Mouse (Mus musculus) heart, embryonic 13.5 days (tissue): ENCODE measurements at regions not wholly inside any gene's neighbourhood (a gene's known extent, or its start where the extent isn't known, plus 50 kb on each side); places are given as distances from the start of the nearest gene placed in this dataset.

Experiments
- ATAC-seq: fragments of 200-750 bp; cut with Nextera tagmentation; 2 replicates; pipeline ENCODE4 v1.8.0; 2017; ENCODE audit warnings: moderate TSS enrichment; ENCODE audit not compliant: insufficient number of reproducible peaks, low FRiP score, low TSS enrichment; ENCODE audit errors: extremely low read depth
- H3K27ac ChIP-seq: fragments of 300-500 bp; sonication (generic); replicated peaks from 2 replicates; pipeline ENCODE4 v1.5.1; 2015; ENCODE audit warnings: moderate library complexity, mild to moderate bottlenecking, inconsistent platforms
- H3K27me3 ChIP-seq: fragments of 300-500 bp; sonication (generic); replicated peaks from 2 replicates; pipeline ENCODE4 v1.6.1; 2015; ENCODE audit warnings: mild to moderate bottlenecking, inconsistent platforms
- H3K36me3 ChIP-seq: fragments of 300-500 bp; sonication (generic); 2 replicates; pipeline ENCODE4 v1.6.1; 2015; ENCODE audit warnings: mild to moderate bottlenecking, inconsistent platforms
- H3K4me1 ChIP-seq: fragments of 300-500 bp; sonication (generic); 2 replicates; pipeline ENCODE4 v1.6.1; 2015; ENCODE audit warnings: inconsistent platforms
- H3K4me2 ChIP-seq: fragments of 300-500 bp; sonication (generic); 2 replicates; pipeline ENCODE4 v1.6.1; 2015; ENCODE audit warnings: inconsistent platforms, mild to moderate bottlenecking, moderate library complexity
- H3K4me3 ChIP-seq: fragments of 300-500 bp; sonication (generic); 2 replicates; pipeline ENCODE4 v1.5.1; 2015; ENCODE audit warnings: moderate library complexity, mild to moderate bottlenecking, inconsistent platforms
- H3K9ac ChIP-seq: fragments of 300-500 bp; sonication (generic); 2 replicates; pipeline ENCODE4 v1.6.1; 2015; ENCODE audit warnings: inconsistent platforms, mild to moderate bottlenecking, moderate library complexity
- H3K9me3 ChIP-seq: fragments of 300-500 bp; sonication (generic); 2 replicates; pipeline ENCODE4 v1.6.1; 2016; ENCODE audit warnings: inconsistent platforms
- WGBS: fragments of 180-500 bp; shearing (Covaris S2); methylation state at CpG from one replicate; pipeline ENCODE4 v1.1.7; 2015; ENCODE audit warnings: mixed read lengths; 5-methylcytosine and 5-hydroxymethylcytosine counted together

DNA sequence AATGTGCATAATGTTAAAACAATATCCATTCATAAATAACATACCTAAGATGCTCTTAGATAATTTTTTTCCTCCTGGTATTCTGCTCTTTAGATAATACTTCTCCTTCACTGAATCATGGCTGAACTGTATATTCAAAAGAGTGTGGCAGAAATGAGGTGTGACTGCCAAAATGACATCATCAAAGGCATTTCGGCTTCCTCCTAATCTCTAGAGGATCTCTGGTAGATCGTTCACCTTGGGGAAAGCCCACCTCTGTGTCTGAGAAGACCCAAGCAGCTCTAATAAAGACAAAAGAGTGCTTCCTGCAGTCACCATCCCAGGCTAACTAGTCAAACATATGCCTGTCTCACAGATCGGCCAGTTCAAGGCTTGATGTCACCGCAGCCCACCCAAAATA lies 624.7 kb upstream of the Gm10131 start:
- Histone ChIP-seq H3K4me2 (no peak overlapping the region), H3K9ac (no peak overlapping the region), H3K27ac (no peak overlapping the region), H3K9me3 (peaks cover 7% of the 10 kb centered on the region; the same call in 1 of the 2 replicates), H3K36me3 (no peaks in the 10 kb centered on the region), H3K4me3 (no peak overlapping the region), H3K4me1 (peaks cover 8% of the 10 kb centered on the region; the same call in 1 of the 2 replicates), H3K27me3 (peaks cover 6% of the 10 kb centered on the region; the same call in 1 of the 2 replicates)
- no peak for ATAC-seq
- 76% methylated on average over 4 of the region's 4 CpGs for WGBS

DNA sequence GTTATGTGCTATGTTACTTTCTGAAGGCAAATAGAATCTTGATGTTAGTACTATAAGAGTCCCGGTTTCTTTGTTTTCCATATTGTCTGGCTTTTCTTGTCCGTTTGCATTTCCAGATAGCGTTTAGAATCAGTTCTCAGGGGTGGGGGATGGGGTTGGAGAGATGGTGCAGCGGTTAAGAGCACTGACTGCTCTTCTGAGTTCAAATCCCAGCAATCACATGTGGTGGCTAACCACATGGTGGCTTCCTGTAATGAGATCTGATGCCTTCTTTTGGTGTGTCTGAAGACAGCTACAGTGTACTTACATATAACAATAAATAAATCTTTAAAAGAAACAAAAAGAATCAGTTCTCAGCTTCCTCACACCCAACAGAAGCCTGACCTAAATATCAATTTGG lies 623.5 kb upstream of the Gm10131 start:
- WGBS, result 68% methylated on average over 4 of the region's 4 CpGs
- H3K4me3 ChIP-seq, result no peak overlapping the region

GRCm38 (mm10) chr8:34732808-34733207 lies 621.3 kb upstream of the Gm10131 start:
- peaks cover 6% of the 10 kb centered on the region for H3K27me3 ChIP-seq
- no peak overlapping the region for H3K27ac ChIP-seq
- no peak for ATAC-seq
- peaks cover 8% of the 10 kb centered on the region; the same call in 1 of the 2 replicates for H3K4me1 ChIP-seq
- WGBS, result 26% methylated on average over 2 of the region's 2 CpGs
- no peak overlapping the region for H3K4me3 ChIP-seq
- no peak overlapping the region for H3K4me2 ChIP-seq
- no peak overlapping the region for H3K9ac ChIP-seq
- H3K36me3 ChIP-seq, result no peaks in the 10 kb centered on the region
- peaks cover 7% of the 10 kb centered on the region; the same call in 1 of the 2 replicates for H3K9me3 ChIP-seq

More for the DNA sequence above, 623.5 kb upstream of the Gm10131 start:
- no peaks in the 10 kb centered on the region for H3K36me3 ChIP-seq
- H3K4me1 ChIP-seq, result peaks cover 8% of the 10 kb centered on the region; the same call in 1 of the 2 replicates
- no peak for ATAC-seq
- H3K4me2 ChIP-seq, result no peak overlapping the region
- no peak overlapping the region for H3K9ac ChIP-seq
- H3K27ac ChIP-seq, result no peak overlapping the region
- peaks cover 6% of the 10 kb centered on the region for H3K27me3 ChIP-seq
- peaks cover 7% of the 10 kb centered on the region; the same call in 1 of the 2 replicates for H3K9me3 ChIP-seq

DNA sequence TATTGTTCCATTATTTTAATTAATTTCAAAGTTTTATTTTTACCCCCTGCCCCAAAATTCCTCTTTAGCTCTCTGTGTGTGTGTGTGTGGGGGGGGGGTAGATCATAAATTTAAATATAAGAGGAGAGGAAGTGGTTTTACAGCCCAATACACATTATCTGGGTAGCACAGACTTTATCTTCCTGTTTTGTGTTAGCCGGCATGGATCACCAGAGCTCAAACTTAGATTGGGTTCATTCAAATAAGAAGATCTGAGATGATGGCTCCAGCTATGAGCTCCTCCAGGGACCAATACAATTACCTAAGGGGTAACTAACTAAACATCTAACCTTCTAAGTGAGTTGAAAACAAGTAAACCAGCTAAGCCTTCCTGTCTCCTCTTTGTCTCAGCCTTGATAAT lies 620.8 kb upstream of the Gm10131 start:
- Histone ChIP-seq H3K4me1 (peaks cover 8% of the 10 kb centered on the region; the same call in 1 of the 2 replicates), H3K27me3 (peaks cover 6% of the 10 kb centered on the region), H3K36me3 (no peaks in the 10 kb centered on the region), H3K4me2 (no peak overlapping the region), H3K27ac (no peak overlapping the region), H3K9me3 (peaks cover 7% of the 10 kb centered on the region; the same call in 1 of the 2 replicates), H3K4me3 (no peak overlapping the region), H3K9ac (no peak overlapping the region)
- WGBS, result 50% methylated on average over 1 of the region's 1 CpGs
- no peak for ATAC-seq

GRCm38 (mm10) chr8:34731096-34731999 lies 619.8 kb upstream of the Gm10131 start:
- Histone ChIP-seq H3K9me3 (no peaks in the 10 kb centered on the region), H3K4me1 (peaks cover 11% of the 10 kb centered on the region), H3K9ac (no peak overlapping the region), H3K4me3 (no peak overlapping the region), H3K4me2 (peak overlapping the region; percentile 33), H3K27ac (no peak overlapping the region), H3K36me3 (no peaks in the 10 kb centered on the region), H3K27me3 (peaks cover 6% of the 10 kb centered on the region)
- no peak for ATAC-seq
- WGBS, result 19% methylated on average over 12 of the region's 12 CpGs

- peaks cover 22% of the 10 kb centered on the region for H3K4me1 ChIP-seq
These were observed 618.0 kb upstream of the Gm10131 start for GRCm38 (mm10) chr8:34729585-34729984.

GRCm38 (mm10) chr8:34727699-34728098 lies 616.2 kb upstream of the Gm10131 start:
- Histone ChIP-seq H3K4me2 (no peak overlapping the region), H3K9me3 (no peaks in the 10 kb centered on the region), H3K36me3 (no peaks in the 10 kb centered on the region), H3K27me3 (peaks cover 6% of the 10 kb centered on the region), H3K27ac (no peak overlapping the region), H3K4me3 (no peak overlapping the region), H3K4me1 (peaks cover 22% of the 10 kb centered on the region), H3K9ac (no peak overlapping the region)
- WGBS, result 78% methylated on average over 8 of the region's 8 CpGs
- ATAC-seq, result no peak

More at GRCm38 (mm10) chr8:34729585-34729984, 618.0 kb upstream of the Gm10131 start:
- H3K36me3 ChIP-seq, result no peaks in the 10 kb centered on the region
- peaks cover 6% of the 10 kb centered on the region for H3K27me3 ChIP-seq
- H3K9me3 ChIP-seq, result no peaks in the 10 kb centered on the region
- no peak overlapping the region for H3K9ac ChIP-seq
- no peak for ATAC-seq
- WGBS, result 84% methylated on average over 7 of the region's 7 CpGs
- H3K4me2 ChIP-seq, result no peak overlapping the region
- H3K27ac ChIP-seq, result no peak overlapping the region
- no peak overlapping the region for H3K4me3 ChIP-seq

DNA sequence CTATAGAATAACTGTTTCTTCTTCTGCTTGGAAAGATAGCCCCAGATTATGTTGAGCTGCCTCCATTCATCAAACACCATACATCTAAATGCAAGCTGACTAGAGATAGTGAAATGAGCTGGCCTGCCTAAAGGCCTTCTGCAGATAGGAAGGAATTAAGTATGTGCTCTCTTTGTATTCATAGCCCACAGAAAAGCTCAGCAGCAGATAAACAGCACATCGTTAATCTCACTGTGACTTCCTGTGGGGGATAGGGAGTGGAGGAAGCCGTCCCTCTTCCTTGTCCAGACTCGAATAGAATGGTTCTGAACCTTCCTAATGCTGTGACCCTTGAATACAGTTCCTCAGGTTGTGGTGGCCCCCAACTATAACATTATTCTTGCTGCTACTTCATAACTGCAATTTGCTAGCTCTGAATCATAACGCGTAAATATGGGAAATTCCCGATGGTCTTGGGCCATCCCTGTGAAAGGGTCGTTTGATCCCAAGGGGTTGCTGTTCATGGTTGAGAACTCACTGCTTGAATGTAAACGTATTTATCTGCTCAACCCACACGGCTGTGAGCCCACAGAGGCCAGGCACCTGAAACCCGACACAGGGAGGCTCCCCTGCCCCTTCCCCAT lies 614.7 kb upstream of the Gm10131 start:
- no peak overlapping the region for H3K27ac ChIP-seq
- WGBS, result 45% methylated on average over 10 of the region's 10 CpGs
- ATAC-seq, result no peak
- no peaks in the 10 kb centered on the region for H3K36me3 ChIP-seq
- no peaks in the 10 kb centered on the region; the same call in 1 of the 2 replicates for H3K27me3 ChIP-seq
- H3K4me1 ChIP-seq, result peaks cover 14% of the 10 kb centered on the region
- H3K4me3 ChIP-seq, result no peak overlapping the region
- H3K9ac ChIP-seq, result no peak overlapping the region
- no peak overlapping the region for H3K4me2 ChIP-seq
- no peaks in the 10 kb centered on the region for H3K9me3 ChIP-seq

GRCm38 (mm10) chr8:34725546-34725945 lies 614.0 kb upstream of the Gm10131 start:
- Histone ChIP-seq H3K9me3 (no peaks in the 10 kb centered on the region), H3K4me2 (no peak overlapping the region), H3K36me3 (no peaks in the 10 kb centered on the region), H3K4me3 (no peak overlapping the region), H3K27ac (no peak overlapping the region), H3K27me3 (no peaks in the 10 kb centered on the region), H3K9ac (no peak overlapping the region), H3K4me1 (peaks cover 14% of the 10 kb centered on the region)
- ATAC-seq, result no peak
- 21% methylated on average over 4 of the region's 4 CpGs for WGBS

GRCm38 (mm10) chr8:34709911-34710733 lies 598.6 kb upstream of the Gm10131 start:
- WGBS, result 80% methylated on average over 23 of the region's 23 CpGs
- Histone ChIP-seq H3K9me3 (no peaks in the 10 kb centered on the region), H3K4me2 (no peak overlapping the region), H3K9ac (no peak overlapping the region), H3K36me3 (no peaks in the 10 kb centered on the region), H3K4me3 (no peak overlapping the region), H3K4me1 (peaks cover 13% of the 10 kb centered on the region), H3K27me3 (peaks cover 8% of the 10 kb centered on the region; the same call in 1 of the 2 replicates), H3K27ac (no peak overlapping the region)
- no peak for ATAC-seq

DNA sequence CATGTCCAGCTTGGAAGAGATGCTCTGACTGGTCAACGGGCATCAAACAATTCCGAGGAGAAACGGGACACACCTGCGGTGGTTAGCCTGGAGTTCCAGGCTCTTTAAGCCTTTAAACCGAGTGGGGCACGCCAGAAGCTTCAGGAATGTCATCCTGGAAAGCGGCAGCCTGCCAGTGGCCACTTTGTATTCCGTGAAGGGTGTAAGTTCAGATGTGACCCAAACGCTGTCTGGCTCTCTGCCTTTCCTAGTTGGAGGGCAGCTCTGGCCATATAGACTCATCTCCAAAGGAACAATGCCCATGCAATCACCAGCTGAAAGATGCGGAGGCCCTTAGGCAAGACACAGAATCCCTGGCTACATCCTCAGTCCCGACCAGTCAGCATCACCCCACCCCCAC lies 597.8 kb upstream of the Gm10131 start:
- H3K9me3 ChIP-seq, result no peaks in the 10 kb centered on the region
- H3K36me3 ChIP-seq, result no peaks in the 10 kb centered on the region
- no peak overlapping the region for H3K9ac ChIP-seq
- H3K4me3 ChIP-seq, result no peak overlapping the region
- H3K27ac ChIP-seq, result no peak overlapping the region
- WGBS, result 38% methylated on average over 11 of the region's 11 CpGs
- H3K27me3 ChIP-seq, result peaks cover 8% of the 10 kb centered on the region; the same call in 1 of the 2 replicates
- ATAC-seq, result no peak
- H3K4me2 ChIP-seq, result no peak overlapping the region
- H3K4me1 ChIP-seq, result peaks cover 13% of the 10 kb centered on the region
